Mouse (Mus musculus): ENCODE results near the gene Dbn1. TPM values are rescaled to one million over a fixed set of nuclear protein-coding genes. Genes with fewer than 3 reads are reported as not detected.

Dbn1 gene
- total RNA-seq, 2 experiments from 2014 or later, result 27.0 to 27.3 TPM

DNA sequence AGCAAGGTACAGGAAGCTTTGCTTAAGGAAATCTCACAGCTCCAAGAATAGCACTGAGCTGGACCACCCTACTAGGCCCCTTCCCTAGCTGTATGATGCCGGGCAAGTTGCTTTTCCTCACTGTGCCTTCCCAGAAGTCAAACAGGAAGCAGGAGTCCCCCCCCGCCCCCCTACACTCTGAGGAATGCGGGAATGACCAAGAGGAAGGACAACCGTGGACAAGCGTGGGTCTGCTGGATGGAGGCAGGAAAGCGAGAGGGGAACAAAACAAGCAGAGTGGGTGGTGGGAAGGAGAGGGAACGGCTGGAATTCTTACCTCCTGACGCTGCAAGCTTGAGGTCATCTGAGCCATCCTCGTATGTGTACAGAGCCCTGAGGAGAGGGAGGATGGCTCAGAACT, 4.8 kb downstream of the Dbn1 start:
- intact Hi-C loops (cut with DNase I), result no loop called here
- DNase-seq, result no peak

DNA sequence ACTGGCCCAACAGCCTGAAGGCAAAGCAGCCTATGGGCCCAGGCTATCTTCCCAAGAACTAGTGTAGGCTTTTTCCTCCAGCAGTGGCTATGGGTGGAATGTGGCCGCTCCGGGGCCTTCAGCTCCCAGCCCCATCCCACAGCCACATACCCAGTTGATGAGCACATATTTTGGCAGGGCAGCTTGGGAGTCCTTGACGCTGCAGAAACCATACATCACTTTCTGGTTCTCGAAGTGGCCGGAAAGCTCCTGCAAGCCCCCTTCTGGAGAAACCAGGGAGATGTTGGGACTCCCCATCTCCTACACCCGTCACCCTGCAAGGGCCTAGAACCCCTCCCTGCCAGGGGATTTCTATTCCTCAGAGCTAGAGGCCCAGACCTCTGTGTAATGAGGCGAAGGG, 5.4 kb downstream of the Dbn1 start:
- DNase-seq, result peak in 1 of 2 experiments; percentile 52
- intact Hi-C loops (cut with DNase I), result no loop called here

- intact Hi-C loops (cut with DNase I), result loop anchor here (2.0 kb wide), 1 partner anchor 35 kb away; no protein-coding TSS in a partner anchor
- no peak for DNase-seq
Observed at GRCm38 (mm10) chr13:55479929-55480328, 8.0 kb downstream of the Dbn1 start.

GRCm38 (mm10) chr13:55479008-55479407, 8.9 kb downstream of the Dbn1 start:
- DNase-seq, result peak in 1 of 2 experiments; percentile 43

GRCm38 (mm10) chr13:55478036-55478435, 9.9 kb downstream of the Dbn1 start:
- intact Hi-C loops (cut with DNase I), result loop anchor here (2.0 kb wide), 1 partner anchor 37 kb away; no protein-coding TSS in a partner anchor
- peak in 1 of 2 experiments; percentile 53 for DNase-seq

More at GRCm38 (mm10) chr13:55479008-55479407, 8.9 kb downstream of the Dbn1 start:
- intact Hi-C loops (cut with DNase I), result loop anchor here (2.0 kb wide), 1 partner anchor 36 kb away; no protein-coding TSS in a partner anchor

DNA sequence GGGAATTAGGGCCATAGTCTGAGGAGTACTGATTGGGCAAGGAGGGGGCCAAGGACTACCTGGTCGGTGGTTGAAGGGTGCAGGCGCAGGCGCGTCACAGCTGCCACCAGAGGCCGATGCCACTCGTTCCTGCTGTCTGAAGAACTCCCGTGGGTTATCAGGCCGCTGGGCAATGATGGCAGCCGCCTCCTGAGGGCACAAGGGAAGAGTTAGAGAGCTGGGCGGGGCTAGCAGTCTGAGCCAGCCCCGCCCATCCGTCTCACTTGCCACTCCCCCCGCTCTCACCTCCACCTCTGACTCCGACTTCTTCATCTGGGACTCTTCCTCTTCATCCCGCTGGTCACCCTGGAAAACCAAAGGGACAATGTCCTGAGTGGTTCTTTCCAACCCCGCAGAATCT, 10.4 kb downstream of the Dbn1 start:
- intact Hi-C loops (cut with DNase I), result no loop called here
- no peak for DNase-seq

DNA sequence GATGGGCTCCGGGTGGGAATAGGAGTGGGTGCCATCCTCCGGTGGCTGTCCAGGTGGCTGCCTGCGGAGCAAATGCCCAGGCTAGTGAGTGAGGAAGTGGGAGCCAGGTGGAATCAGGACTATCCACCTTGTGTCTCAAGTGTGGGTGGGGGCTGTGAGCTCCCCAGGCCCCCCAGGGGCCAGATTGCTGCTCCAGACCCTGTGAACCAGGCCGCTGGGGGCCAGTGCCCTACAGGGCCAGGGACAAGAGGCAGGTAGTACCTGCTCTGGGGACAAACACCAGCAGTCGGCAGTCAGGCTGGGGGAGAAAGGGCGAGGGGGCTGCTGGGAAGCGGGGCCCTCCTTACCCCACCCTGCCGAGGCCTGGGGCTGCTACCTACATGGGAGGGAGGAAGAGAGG, 11.7 kb downstream of the Dbn1 start:
- no peak for DNase-seq
- intact Hi-C loops (cut with DNase I), result no loop called here

DNA sequence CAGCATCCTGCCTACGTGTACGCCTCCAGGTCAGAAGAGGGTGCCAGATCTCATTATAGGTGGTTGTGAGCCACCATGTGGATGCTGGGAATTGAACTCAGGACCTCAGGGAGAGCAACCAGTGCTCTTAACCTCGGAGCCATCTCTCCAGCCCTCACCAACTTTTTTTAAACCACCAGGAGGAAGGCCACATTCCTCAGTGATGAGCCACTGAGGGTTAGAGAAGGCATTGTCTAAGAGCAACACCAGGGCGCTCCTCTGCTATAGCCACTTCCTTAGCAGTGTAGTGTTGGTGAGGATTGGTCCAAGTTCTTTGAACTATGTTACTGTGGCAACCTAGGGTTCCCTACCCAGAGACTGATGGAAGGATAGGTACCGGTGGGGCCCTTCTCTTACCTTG, 12.2 kb downstream of the Dbn1 start:
- intact Hi-C loops (cut with DNase I), result no loop called here
- DNase-seq, result no peak

DNA sequence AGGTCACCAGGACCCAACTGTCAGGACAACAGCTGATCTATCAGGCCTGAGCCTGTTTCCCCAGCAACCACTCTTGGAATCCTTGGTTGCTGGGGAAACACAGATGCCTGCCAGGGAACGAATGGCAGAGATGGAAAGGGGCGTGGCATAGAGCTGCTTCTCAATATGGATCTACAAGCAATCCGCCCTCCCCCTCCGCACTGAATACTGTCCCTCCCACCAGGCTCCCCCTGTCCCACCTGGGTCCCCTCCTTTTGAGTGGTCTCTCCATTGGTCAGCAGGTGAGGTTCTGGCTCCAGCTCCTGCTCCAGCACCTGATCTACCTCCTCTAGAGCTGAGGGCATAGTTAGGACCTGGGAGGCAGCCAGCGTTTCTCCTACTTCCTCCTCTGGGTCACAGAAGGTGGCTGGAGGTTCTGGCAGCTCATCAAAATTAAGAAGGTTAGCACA, 13.3 kb downstream of the Dbn1 start:
- intact Hi-C loops (cut with DNase I), result no loop called here
- DNase-seq, result no peak

DNA sequence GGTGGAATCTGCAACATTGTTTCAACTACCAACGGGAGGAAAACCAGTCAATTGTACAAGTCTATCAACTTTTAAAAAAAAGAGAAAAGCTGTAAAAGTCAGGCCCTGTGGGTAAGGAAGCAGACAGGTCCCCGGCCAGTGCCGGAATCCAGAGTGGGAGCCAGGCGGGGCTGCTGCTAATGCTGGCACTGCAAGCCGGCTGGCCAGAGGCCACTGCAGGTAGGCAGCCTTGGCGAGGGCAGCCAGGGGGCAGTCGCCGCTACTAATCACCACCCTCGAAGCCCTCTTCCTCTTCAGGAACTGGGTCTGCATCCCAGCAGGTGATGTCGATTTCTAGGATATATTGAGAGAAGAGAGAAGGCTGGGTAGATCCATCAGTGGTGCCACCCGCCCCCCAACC, 13.9 kb downstream of the Dbn1 start:
- no peak for DNase-seq
- intact Hi-C loops (cut with DNase I), result loop anchor here (2.0 kb wide), 1 partner anchor 39 kb away; the partner anchor contains the start of gene Pdlim7

DNA sequence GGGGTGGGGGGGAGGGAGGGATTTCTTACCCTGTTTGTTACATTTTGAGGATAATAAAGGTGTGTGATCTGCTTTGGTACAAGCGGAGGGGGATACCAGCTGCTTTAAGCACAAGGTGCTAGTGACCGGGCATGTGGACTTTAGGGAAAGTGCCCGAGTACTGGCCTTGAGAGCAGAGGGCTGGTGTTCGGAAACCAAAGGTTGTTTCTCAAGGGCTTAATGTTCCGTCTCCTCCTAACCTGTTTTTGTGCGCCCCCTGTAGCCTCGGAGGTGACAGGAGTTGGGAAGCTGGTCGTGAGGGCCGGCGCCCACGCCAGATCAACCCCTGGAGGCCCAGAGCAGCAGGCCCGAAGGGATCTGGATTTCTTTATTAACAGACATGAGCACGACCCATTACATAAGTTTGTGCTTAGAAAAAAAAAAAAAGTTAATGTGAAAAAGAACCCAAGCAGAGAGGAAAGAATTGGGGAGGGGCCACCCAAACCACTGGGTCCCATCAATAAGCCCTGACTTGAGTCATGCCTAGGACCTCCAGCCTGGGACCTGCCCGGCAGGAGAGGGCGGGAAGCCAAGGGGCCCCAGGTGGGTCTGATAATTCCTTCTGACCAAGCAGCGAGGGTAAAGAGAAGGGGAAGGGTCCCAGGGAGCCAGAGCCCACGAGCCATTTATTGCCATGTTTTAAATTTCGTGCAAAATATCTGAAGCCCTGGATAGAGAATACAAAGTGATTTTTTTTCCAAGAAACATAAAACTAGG, 14.7 kb downstream of the Dbn1 start:
- intact Hi-C loops (cut with DNase I), result loop anchor here (2.0 kb wide), 1 partner anchor 40 kb away; the partner anchor contains the start of gene Pdlim7
- no peak for DNase-seq

GRCm38 (mm10) chr13:55472132-55473022, 15.5 kb downstream of the Dbn1 start:
- peak; percentile 67 for DNase-seq
- intact Hi-C loops (cut with DNase I), result loop anchor here (2.0 kb wide), 1 partner anchor 40 kb away; the partner anchor contains the start of gene Pdlim7

GRCm38 (mm10) chr13:55471819-55472131, 16.1 kb downstream of the Dbn1 start:
- DNase-seq, result no peak
- intact Hi-C loops (cut with DNase I), result loop anchor here (1.0 to 2.0 kb wide), 2 partner anchors 41 to 53 kb away; partner anchors contain the start of gene Pdlim7

GRCm38 (mm10) chr13:55471156-55471818, 16.6 kb downstream of the Dbn1 start:
- DNase-seq, result peak; percentile 91 to 92
- intact Hi-C loops (cut with DNase I), result loop anchor here (1.0 kb wide), 1 partner anchor 53 kb away; no protein-coding TSS in a partner anchor

DNA sequence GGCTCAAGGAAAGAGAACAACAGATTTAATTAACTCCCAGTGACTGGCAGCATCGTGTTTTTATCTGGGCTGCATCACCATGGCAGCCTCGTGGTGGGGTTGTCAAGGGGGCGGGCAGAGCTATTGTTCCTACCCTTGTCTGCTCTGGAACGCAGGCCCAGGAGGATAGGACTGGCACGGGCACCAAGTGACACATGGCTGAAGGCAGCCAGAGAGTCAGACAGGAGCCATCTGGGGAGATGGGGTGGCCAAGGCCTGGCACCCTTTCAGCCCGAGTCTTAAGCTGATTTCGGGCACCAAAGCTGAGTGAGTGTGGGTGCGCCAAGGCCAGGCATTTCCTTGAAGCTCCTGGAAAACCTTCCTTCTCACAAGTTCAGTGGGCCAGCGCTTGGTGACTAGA, 17.5 kb downstream of the Dbn1 start:
- DNase-seq, result no peak
- intact Hi-C loops (cut with DNase I), result no loop called here

DNA sequence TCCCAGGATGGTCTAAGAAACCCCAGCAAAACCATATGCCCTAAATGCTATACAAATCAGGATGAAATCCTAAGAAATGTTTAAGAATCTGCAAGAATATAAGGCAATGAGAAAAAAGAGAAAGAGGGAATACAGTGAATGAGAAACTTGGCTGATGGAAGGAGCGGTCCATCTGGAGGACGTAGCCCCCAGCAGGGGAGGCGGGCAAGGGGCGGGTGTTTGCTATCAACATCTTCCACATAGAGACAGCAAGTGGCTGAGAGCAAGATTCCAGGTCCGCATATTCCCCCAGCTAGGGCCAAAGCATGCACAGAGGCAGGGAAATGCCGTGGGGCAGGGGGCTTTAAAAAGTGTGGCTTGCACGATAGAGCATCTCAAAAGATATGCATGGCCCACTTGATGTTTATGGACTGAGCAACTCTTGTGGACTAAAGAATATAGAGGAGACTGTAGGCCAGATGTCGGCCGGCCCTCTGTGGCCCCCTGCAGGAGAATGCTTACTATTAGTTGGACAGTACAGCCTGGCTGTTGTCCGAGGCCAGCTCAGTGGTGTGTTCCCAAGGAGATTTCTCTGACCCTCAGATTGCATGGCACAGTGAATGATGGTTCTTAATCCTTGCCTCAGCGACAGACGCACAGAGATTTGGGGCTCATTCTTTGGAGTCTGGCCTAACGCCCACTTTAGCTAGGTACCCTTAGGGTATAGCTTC, 18.9 kb downstream of the Dbn1 start:
- peak; percentile 61 to 70 for DNase-seq

GRCm38 (mm10) chr13:55465830-55466440, 22.0 kb downstream of the Dbn1 start:
- no peak for DNase-seq
- intact Hi-C loops (cut with DNase I), result no loop called here

More for the DNA sequence above, 18.9 kb downstream of the Dbn1 start:
- intact Hi-C loops (cut with DNase I), result loop anchor here (2.0 kb wide), 1 partner anchor 22 kb away; no protein-coding TSS in a partner anchor

DNA sequence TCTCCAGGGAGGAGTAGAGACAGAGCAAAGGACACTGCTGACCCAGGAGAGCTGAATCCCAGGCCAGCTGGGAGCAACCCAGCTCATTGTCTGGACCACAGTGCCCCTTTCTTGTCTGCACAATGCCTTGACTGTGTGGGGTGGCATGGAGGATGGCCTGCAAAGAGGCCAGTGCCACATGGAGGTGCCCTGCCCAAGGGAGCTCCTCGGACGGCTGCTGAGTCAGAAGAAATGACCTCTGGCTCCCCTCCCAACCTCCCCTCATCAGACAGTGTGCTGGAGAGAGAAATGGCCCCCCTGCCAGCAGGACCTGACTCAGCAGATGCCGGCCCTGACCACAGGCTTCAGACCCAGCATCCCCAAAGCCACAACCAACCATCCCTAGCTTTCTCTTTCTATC, 22.7 kb downstream of the Dbn1 start:
- no peak for DNase-seq
- intact Hi-C loops (cut with DNase I), result no loop called here

All from heart, postnatal 14 days (tissue).